Mouse (Mus musculus) layer of hippocampus, adult 2 months (tissue): ENCODE measurements around the gene Hspa12b. TPM values are rescaled to one million over a fixed set of nuclear protein-coding genes. Genes with fewer than 3 reads are reported as not detected.

ENCODE experiments used
- DNase-seq, 2 experiments: peaks; one replicate each; pipeline ENCODE4 v3.0.0; 2022; ENCODE audit warnings: low spot score in 2 of 2
- H3K27ac ChIP-seq: fragments of 200-600 bp; 2 replicates; pipeline ENCODE4 v1.8.1; 2022
- H3K4me3 ChIP-seq: fragments of 200-600 bp; 2 replicates; pipeline ENCODE4 v1.8.1; 2022; ENCODE audit warnings: mild to moderate bottlenecking
- CTCF ChIP-seq: fragments of 200-600 bp; conservative IDR thresholded peaks from 2 replicates; pipeline ENCODE4 v1.8.1; 2022; ENCODE audit warnings: antibody characterized with exemption, mild to moderate bottlenecking, moderate library complexity
- total RNA-seq, 2 experiments: library from RNA; stranded (reverse); gene quantifications; 2 replicates each; pipeline ENCODE4 v1.2.3; 2021

Hspa12b gene
- total RNA-seq, 2 experiments from 2014 or later: 9.1 to 9.5 TPM

GRCm38 (mm10) chr2:131166172-131166571, 39.1 kb downstream of the Hspa12b start:
- DNase-seq: no peak
- Histone ChIP-seq H3K4me3 (no peak overlapping the region), H3K27ac (no peak overlapping the region)
- TF ChIP-seq CTCF: no peak

GRCm38 (mm10) chr2:131167984-131168383, 40.9 kb downstream of the Hspa12b start:
- Histone ChIP-seq H3K27ac (no peak overlapping the region), H3K4me3 (no peak overlapping the region)
- TF ChIP-seq CTCF: no peak
- DNase-seq: no peak

GRCm38 (mm10) chr2:131168914-131169313, 41.8 kb downstream of the Hspa12b start:
- H3K27ac ChIP-seq: peak overlapping the region; percentile 6; the same call in 1 of the 2 replicates
- no peak for TF ChIP-seq CTCF
- no peak for DNase-seq
- no peak overlapping the region for H3K4me3 ChIP-seq

DNA sequence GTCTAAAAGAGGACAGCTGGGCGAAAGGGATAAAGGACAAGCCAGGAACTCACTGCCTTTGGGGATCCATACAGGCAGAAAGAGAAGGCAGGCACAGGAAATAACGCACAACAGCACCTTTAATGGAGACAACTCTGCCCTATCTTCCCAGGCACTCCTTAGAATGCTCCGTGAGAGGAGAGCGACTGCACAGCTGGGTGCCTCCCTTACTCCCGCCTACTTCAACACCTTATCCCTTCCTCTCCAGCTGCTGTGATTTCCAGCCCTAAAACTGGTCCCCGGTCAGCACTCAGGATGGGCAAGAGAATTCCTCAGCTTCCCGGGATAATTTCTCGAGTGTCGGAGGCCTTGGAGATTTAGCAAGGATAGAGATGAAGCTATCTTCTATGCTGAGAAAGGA, 43.9 kb downstream of the Hspa12b start:
- no peak for TF ChIP-seq CTCF
- peak overlapping the region; percentile 53 for H3K4me3 ChIP-seq
- peak overlapping the region; percentile 82 for H3K27ac ChIP-seq
- no peak for DNase-seq

DNA sequence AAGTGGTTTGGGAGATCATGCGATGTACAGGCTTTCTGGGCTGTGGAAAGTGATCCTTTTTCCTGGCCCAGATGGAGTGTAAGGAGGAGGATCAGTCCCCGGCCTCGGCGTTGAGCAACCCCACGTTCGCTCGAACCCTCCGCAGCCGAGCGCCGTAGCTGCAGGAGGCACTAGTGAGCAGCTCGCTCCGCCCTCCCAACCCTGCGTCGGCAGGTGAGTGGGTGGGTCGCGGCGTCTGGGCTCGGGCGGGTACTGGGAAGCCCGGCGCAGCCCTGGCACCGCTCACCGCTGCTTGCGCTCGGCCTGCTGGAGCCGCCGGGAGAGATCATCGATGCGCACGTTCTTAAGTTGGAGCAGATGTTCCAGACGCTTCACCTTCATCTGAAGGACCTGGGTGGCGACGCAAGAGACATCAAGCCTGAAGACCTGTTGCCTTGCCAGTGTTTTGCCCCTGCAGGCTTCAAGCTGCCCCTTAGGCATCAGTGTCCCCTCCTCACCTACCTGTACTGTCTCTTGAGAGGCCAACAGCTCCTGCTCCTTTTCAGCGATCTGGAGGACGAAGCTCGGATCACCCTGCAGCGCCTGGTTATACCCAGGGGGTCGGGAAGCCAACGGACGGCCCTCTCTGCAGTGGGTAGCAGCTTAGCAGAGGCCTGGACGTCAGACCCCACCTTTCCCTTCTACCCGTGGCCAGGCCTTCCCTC, 44.5 kb downstream of the Hspa12b start:
- peak; percentile 67 for TF ChIP-seq CTCF
- peak; percentile 80 to 81 for DNase-seq
- Histone ChIP-seq H3K4me3 (peak overlapping the region; percentile 53), H3K27ac (peak overlapping the region; percentile 82)

DNA sequence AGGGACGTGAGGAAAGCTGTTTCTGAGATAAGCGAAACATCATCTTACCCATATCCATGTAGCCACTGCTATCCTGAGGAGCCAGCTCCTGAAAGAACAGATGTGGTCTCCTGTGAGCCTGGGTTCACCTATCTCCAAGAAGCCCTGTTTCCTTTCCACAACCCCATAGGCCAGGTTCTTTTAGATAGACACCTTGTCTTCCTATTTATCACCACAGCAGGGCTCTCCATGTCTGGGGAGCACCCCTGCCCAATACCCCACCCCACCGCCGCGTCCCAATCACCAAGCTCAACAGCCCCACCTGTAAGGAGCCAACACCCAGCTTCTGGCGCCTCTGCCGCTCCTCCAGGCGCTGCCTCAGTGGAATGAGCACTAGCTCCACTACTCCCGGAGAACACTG, 45.2 kb downstream of the Hspa12b start:
- no peak overlapping the region for H3K4me3 ChIP-seq
- no peak for DNase-seq
- TF ChIP-seq CTCF: no peak
- no peak overlapping the region for H3K27ac ChIP-seq

DNA sequence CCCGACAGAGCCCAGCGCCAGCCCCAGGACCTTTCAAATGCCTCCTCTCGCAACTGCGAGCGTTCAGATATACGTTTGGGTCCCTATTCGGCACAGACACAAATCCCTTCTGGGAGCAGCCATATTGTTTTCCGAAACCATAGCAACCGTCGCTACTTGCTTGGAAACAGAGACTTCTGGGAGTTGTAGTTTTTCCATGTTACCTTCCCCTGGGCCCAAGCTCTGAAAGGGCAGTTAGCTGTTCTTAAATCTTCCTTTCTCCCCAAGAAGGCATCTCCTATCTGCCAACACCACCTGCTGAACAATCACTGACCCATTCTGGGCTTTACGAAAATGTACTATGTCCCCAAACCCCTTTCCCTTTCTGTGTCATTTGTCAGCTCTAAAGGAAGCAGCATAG, 47.6 kb downstream of the Hspa12b start:
- Histone ChIP-seq H3K4me3 (peak overlapping the region; percentile 62), H3K27ac (peak overlapping the region; percentile 43; the same call in 1 of the 2 replicates)
- peak; percentile 73 to 79 for DNase-seq
- no peak for TF ChIP-seq CTCF

DNA sequence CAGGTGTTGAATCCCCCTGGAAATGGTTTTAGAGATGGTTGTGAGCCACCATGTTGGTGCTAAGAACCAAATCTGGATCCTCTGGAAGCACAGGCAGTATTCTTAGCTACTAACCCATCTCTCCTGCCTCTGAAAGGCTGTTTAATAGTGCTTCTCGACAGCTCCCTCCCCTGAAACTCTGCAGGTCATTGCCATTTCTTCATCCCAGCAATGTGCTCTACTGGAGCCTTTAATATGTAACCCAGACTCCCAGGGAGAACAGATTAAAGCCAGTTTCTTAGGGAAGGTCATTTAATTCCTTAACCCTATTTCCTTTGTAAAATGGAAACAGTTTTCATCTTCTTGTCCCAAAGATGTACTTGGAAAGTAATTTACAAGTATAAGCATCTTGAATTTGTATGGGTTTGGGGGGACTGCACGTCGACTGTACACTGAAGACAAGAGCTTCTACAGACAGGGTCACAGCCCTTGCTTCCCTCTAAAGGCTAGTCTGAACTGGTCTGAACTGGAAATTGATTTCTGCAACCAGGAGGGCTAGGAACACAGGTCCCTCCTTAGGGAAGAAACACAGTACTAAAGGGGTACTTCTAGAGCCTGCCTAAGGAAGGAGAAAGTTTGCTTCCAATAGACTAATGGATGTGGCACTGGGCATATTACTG, 48.3 kb downstream of the Hspa12b start:
- no peak for TF ChIP-seq CTCF
- DNase-seq: no peak
- no peak overlapping the region for H3K4me3 ChIP-seq
- H3K27ac ChIP-seq: 0 out of 2 replicates have a peak overlapping the region, but pooled peaks have one; percentile 43

DNA sequence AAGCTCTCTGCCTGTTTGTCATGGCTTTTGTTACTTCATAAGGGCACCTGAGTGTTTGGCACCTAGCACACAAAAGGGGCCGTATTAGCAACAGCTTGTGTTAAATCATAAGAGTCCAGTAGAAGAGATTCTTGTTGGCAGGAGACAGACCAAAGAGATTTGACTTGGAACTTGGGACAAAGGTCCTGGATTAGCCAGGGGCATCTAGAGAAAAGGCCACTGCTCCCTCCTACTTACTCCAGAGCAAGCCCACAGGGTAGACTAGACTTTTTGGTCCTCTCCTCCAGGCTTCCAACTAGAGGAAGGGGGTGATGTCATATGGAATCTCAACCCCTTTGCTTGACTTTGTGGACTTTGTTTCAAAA, 48.8 kb downstream of the Hspa12b start:
- no peak for DNase-seq
- Histone ChIP-seq H3K4me3 (no peak overlapping the region), H3K27ac (no peak overlapping the region)
- TF ChIP-seq CTCF: no peak

DNA sequence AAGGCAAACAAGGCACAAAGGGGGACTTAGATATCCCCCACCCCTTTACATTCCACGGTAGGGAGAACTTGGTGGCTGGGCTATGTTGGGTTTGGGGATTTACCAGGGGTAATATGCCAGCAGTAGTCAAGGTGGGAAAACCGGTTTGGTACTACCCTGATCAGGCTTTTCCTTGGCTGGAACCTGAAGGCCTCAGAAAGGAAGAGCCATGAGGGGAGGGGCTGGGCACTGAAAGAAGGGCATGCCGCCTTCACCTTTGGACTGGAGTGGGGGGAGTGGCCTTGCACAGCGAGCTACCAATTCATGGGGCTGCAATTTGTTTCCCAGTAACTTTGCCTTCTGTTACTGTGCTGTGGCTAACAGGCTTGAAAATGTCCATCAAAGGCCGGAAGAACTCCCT, 49.4 kb downstream of the Hspa12b start:
- no peak for TF ChIP-seq CTCF
- no peak overlapping the region for H3K27ac ChIP-seq
- no peak overlapping the region for H3K4me3 ChIP-seq
- no peak for DNase-seq

DNA sequence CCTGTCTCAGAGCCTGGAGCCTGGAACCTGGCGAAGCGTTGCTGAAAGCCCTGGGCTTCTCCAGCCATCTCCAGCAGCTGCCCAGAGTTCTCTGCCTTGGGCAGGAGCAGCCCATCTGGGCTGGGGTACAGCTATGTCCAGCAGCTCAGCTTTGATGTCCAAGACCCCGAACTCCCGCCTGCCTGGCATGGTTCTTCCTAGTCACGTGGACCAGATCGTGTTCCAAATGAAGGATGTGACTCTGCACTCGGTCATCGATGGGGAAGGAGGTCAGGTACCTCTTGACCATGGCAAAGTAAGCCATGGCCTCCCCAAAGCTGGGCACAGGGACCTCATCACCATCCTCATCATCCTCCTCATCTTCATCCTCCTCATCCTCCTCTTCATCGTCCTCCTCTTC, 50.9 kb downstream of the Hspa12b start:
- no peak for TF ChIP-seq CTCF
- H3K27ac ChIP-seq: peak overlapping the region; percentile 43
- DNase-seq: no peak
- peak overlapping the region; percentile 90 for H3K4me3 ChIP-seq

DNA sequence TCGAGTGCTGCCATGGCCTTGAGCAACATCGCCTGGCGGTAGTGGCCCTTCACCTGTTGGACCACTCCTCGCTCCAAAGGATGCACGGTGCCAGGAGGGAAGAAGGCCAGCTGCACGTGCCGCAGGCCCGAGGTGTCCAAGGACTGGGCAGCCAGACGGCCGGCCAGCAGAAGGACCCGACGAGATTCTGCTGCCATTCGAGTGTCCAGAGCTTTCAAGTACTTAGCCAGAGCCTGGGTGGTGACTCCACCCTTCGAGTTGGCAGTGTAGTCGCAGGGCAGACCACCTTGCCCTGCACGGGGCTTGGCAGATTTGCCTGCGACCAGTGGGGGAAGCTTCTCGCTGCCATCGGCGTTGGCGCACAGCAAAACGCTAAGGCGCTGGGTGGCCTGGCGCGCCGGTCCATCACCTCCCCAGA, 51.8 kb downstream of the Hspa12b start:
- Histone ChIP-seq H3K27ac (peak overlapping the region; percentile 94), H3K4me3 (peak overlapping the region; percentile 90)
- no peak for DNase-seq
- no peak for TF ChIP-seq CTCF

GRCm38 (mm10) chr2:131179246-131179886, 52.3 kb downstream of the Hspa12b start:
- peak overlapping the region; percentile 94 for H3K27ac ChIP-seq
- peak; percentile 55 to 58 for DNase-seq
- peak; percentile 18 for TF ChIP-seq CTCF
- H3K4me3 ChIP-seq: peak overlapping the region; percentile 90
